ENCODE assay signal across 18 mouse cellular contexts in the genomic region with DNA sequence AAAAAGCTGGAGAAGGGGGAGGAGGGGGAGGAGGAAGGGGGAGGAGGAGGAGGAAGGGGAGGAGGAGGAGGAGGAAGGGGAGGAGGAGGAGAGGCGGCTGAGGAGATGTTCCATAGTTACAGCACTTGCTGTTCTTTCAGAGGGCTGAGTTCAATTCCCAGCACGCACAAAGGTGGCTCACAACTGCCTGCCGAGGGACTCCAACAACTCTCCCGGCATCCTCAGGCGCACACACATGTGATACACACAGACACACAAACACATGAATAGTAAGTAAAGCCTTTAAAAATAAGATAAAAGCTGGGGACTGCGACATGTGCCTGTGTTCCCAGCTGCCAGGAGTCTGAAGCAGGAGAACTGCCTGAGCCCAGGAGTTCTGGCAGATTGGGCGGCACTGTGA. TPM values are rescaled to one million over a fixed set of nuclear protein-coding genes. Genes with fewer than 3 reads are reported as not detected.
DNase-seq lines count a peak whose midpoint lies in the region; ATAC-seq lines count a peak whose summit lies in the region.
"Had no signal": no experiment of that assay in that cellular context is flagged by ENCODE, and none has a peak within 500 bp of the region (broad histone marks: within the 10 kb centered on the region; RNA-seq: fewer than 3 reads in every experiment).

No protein-coding gene starts in this region.

- no peak overlapping the region for H3K9ac ChIP-seq in forebrain, embryonic 16.5 days (replicated peaks; ENCODE audit: low read depth, low read length)
- H3K9ac ChIP-seq in neural tube, embryonic 13.5 days, result no peak overlapping the region
- H3K9ac ChIP-seq: hindbrain, embryonic 12.5 days; liver, embryonic 14.5 days; lung, embryonic 15.5 days had no signal

- no peaks in the 10 kb centered on the region for H3K36me3 ChIP-seq in forebrain, embryonic 10.5 days (replicated peaks)
- no peaks in the 10 kb centered on the region for H3K36me3 ChIP-seq in forebrain, embryonic 16.5 days (ENCODE audit: control insufficient read depth, insufficient read depth)
- no peaks in the 10 kb centered on the region for H3K36me3 ChIP-seq in neural tube, embryonic 13.5 days
- H3K36me3 ChIP-seq: heart, embryonic 10.5 days; hindbrain, embryonic 12.5 days; lung, embryonic 15.5 days had no signal

- peaks cover 93% of the 10 kb centered on the region for H3K4me1 ChIP-seq in forebrain, embryonic 10.5 days
- peaks cover 47% of the 10 kb centered on the region for H3K4me1 ChIP-seq in forebrain, embryonic 16.5 days (replicated peaks; ENCODE audit: control insufficient read depth, insufficient read depth, low read length)
- peaks cover 72% of the 10 kb centered on the region for H3K4me1 ChIP-seq in neural tube, embryonic 13.5 days (replicated peaks)

- H3K27me3 ChIP-seq in forebrain, embryonic 10.5 days (ENCODE audit: poor library complexity, severe bottlenecking), result peaks cover 97% of the 10 kb centered on the region
- H3K27me3 ChIP-seq in forebrain, embryonic 16.5 days (replicated peaks; ENCODE audit: control insufficient read depth, insufficient read depth, low read length), result no peaks in the 10 kb centered on the region; the same call in 1 of the 2 replicates
- peaks cover 72% of the 10 kb centered on the region for H3K27me3 ChIP-seq in neural tube, embryonic 13.5 days
- H3K27me3 ChIP-seq: Patski had no signal

- peak overlapping the region; percentile 69; the same call in 1 of the 2 replicates for H3K27ac ChIP-seq in forebrain, embryonic 10.5 days
- H3K27ac ChIP-seq in forebrain, embryonic 16.5 days (ENCODE audit: low read length), result no peak overlapping the region
- H3K27ac ChIP-seq in neural tube, embryonic 13.5 days (replicated peaks), result 0 out of 2 replicates have a peak overlapping the region, but pooled peaks have one; percentile 23
- H3K27ac ChIP-seq: hindbrain, embryonic 12.5 days; liver, embryonic 14.5 days; macrophage had no signal

- no peak for DNase-seq in forebrain, embryonic 10.5 days (ENCODE audit: extremely low spot score, low spot score)
- peak; percentile 63 for DNase-seq in kidney, adult 18-20 months
- no peak for DNase-seq in kidney, postnatal 25 days
- no peak for DNase-seq in neural tube, embryonic 10.5 days (ENCODE audit: extremely low spot score, low spot score)
- no peak for DNase-seq in frontal cortex, adult 2 months (ENCODE audit: extremely low spot score in 1 of 2, low spot score in 1 of 2)
- DNase-seq in left cerebral cortex, adult 11 months (ENCODE audit: low spot score), result no peak

- H3K9me3 ChIP-seq in forebrain, embryonic 10.5 days, result no peaks in the 10 kb centered on the region
- no peaks in the 10 kb centered on the region for H3K9me3 ChIP-seq in forebrain, embryonic 16.5 days (ENCODE audit: control insufficient read depth, low read length)
- no peaks in the 10 kb centered on the region for H3K9me3 ChIP-seq in neural tube, embryonic 13.5 days
- H3K9me3 ChIP-seq: heart, embryonic 10.5 days; hindbrain, embryonic 12.5 days; lung, embryonic 15.5 days had no signal

- H3K4me2 ChIP-seq in forebrain, embryonic 16.5 days (ENCODE audit: low read length), result no peak overlapping the region
- H3K4me2 ChIP-seq in neural tube, embryonic 13.5 days, result no peak overlapping the region; the same call in 1 of the 2 replicates
- H3K4me2 ChIP-seq: midbrain, embryonic 11.5 days had no signal

- WGBS in forebrain, embryonic 10.5 days, result 69% methylated on average over 7 of the region's 7 CpGs
- 27% methylated on average over 7 of the region's 7 CpGs for WGBS in forebrain, embryonic 16.5 days
- 48% methylated on average over 7 of the region's 7 CpGs for WGBS in neural tube, embryonic 13.5 days

- H3K4me3 ChIP-seq in forebrain, embryonic 10.5 days, result no peak overlapping the region
- H3K4me3 ChIP-seq in forebrain, embryonic 16.5 days (replicated peaks; ENCODE audit: low read length), result no peak overlapping the region
- H3K4me3 ChIP-seq in neural tube, embryonic 13.5 days, result no peak overlapping the region
- H3K4me3 ChIP-seq: hindbrain, embryonic 12.5 days had no signal

- ATAC-seq in forebrain, embryonic 16.5 days, result no peak
- no peak for ATAC-seq in neural tube, embryonic 13.5 days (ENCODE audit: low read depth)
- ATAC-seq: activated CD4-positive, CD25-positive, alpha-beta regulatory T cell, adult 4 months; CD4-positive, CD25-positive, alpha-beta regulatory T cell, adult 4 months; inflammation-experienced regulatory T-cells, adult 6 months; Patski had no signal

RNA-seq across cellular contexts. Expression of a gene that starts 24.6 kb away (rescaled TPM):
- 275 and 280 TPM in 2 replicates for polyA plus RNA-seq in forebrain, embryonic 10.5 days (2016; fragmentation: Nextera tagmentation; extraction: Ambion mirVana)
- polyA plus RNA-seq in forebrain, embryonic 16.5 days (2015; fragmentation: Nextera tagmentation; extraction: Ambion mirVana), result 223 and 235 TPM in 2 replicates
- 227 and 243 TPM in 2 replicates for polyA plus RNA-seq in neural tube, embryonic 13.5 days (2015; fragmentation: Nextera tagmentation; extraction: Ambion mirVana)
- polyA plus RNA-seq in frontal cortex, adult 2 months (2012; rRNA removed), result 253 and 260 TPM in 2 replicates

RNA-seq across cellular contexts. Expression of a gene that starts 35.9 kb away (rescaled TPM):
- 862 and 888 TPM in 2 replicates for polyA plus RNA-seq in forebrain, embryonic 10.5 days (2016; fragmentation: Nextera tagmentation; extraction: Ambion mirVana)
- 602 and 609 TPM in 2 replicates for polyA plus RNA-seq in forebrain, embryonic 16.5 days (2015; fragmentation: Nextera tagmentation; extraction: Ambion mirVana)
- polyA plus RNA-seq in neural tube, embryonic 13.5 days (2015; fragmentation: Nextera tagmentation; extraction: Ambion mirVana), result 918 and 1,011 TPM in 2 replicates
- 1,156 and 1,379 TPM in 2 replicates for polyA plus RNA-seq in frontal cortex, adult 2 months (2012; rRNA removed)

RNA-seq across cellular contexts. Expression of a gene that starts 59.5 kb away (rescaled TPM):
- polyA plus RNA-seq in forebrain, embryonic 10.5 days (2016; fragmentation: Nextera tagmentation; extraction: Ambion mirVana), result 106 and 107 TPM in 2 replicates
- polyA plus RNA-seq in forebrain, embryonic 16.5 days (2015; fragmentation: Nextera tagmentation; extraction: Ambion mirVana), result 67.3 and 74.7 TPM in 2 replicates
- polyA plus RNA-seq in neural tube, embryonic 13.5 days (2015; fragmentation: Nextera tagmentation; extraction: Ambion mirVana), result 58.1 TPM in 2 replicates
- polyA plus RNA-seq in frontal cortex, adult 2 months (2012; rRNA removed), result 73.6 and 74.1 TPM in 2 replicates
